Comparison of ENCODE assay signal across 8 mouse cellular contexts in the genomic region with DNA sequence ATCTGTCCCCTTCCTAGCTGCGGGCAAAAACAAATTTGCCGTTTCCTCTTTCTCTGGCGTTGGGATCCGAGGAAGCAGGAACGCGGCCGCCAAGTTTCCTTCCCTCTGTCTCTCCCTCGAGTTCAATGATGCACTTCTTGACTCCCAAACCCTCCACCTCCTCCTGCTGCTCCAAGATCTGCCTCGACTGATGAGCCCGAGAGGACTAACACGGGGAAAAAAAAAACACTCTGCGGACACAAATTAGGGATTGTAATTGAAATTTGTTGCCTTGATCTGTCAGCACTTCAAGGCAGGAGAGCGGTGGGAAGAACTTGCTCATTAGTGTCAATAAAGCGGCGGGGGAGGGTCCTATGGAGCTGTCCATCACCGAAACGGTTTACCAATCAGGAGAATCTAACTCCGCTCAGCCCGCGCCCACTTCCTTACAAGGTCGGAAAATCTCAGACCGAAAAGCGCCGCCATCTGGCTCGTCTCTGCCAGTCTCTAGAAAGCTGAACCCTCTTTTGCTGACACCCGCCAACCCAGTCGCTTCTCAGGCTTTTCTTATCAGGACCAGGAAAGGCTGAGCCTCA. TPM values are rescaled to one million over a fixed set of nuclear protein-coding genes. Genes with fewer than 3 reads are reported as not detected.
DNase-seq lines count a peak whose midpoint lies in the region; ATAC-seq and TF ChIP-seq lines count a peak whose summit lies in the region.

A gene (minus strand): TSS at position 300 of the 575 bp plus-strand sequence.

- TF ChIP-seq CTCF in cortical plate, adult 2 months (IDR thresholded peaks at IDR 0.05; ENCODE audit: extremely low read depth, insufficient read depth, low read length): no peak

- H3K36me3 ChIP-seq in neural tube, embryonic 15.5 days: no peaks in the 10 kb centered on the region

- no peak for ATAC-seq in neural tube, embryonic 15.5 days (ENCODE audit: low FRiP score)

- H3K4me2 ChIP-seq in neural tube, embryonic 15.5 days: peak within 1 kb of the TSS; percentile 70

- DNase-seq in ovary, postnatal 36 days (ENCODE audit: low spot score): peak; percentile 44
- DNase-seq in ovary, adult 18-20 months (ENCODE audit: low spot score): no peak
- peak; percentile 73 to 87 for DNase-seq in gastrocnemius, postnatal 4 days (ENCODE audit: low spot score in 2 of 2)
- peak; percentile 26 for DNase-seq in induced T-regulatory cell, adult 2 months (ENCODE audit: low read depth)
- DNase-seq in lung, adult 18-20 months: peak; percentile 35 to 53
- no peak for DNase-seq in thymus, postnatal 14 days

- no peak within 1 kb of the TSS for H3K27ac ChIP-seq in cortical plate, adult 2 months (ENCODE audit: insufficient read depth, low read length)
- H3K27ac ChIP-seq in neural tube, embryonic 15.5 days (replicated peaks): no peak within 1 kb of the TSS

- peaks cover 70% of the 10 kb centered on the region for H3K27me3 ChIP-seq in neural tube, embryonic 15.5 days (replicated peaks)

- 0 out of 2 replicates have a peak within 1 kb of the TSS, but pooled peaks have one; percentile 17 for H3K9ac ChIP-seq in neural tube, embryonic 15.5 days (replicated peaks)

- H3K4me3 ChIP-seq in cortical plate, adult 2 months (ENCODE audit: insufficient read depth, low read length): peak within 1 kb of the TSS; percentile 16; the same call in 1 of the 2 replicates
- H3K4me3 ChIP-seq in neural tube, embryonic 15.5 days (replicated peaks): peak within 1 kb of the TSS; percentile 40

- TF ChIP-seq POLR2A in cortical plate, adult 2 months (IDR thresholded peaks at IDR 0.05; ENCODE audit: extremely low read depth, insufficient read depth, low read length): no peak

- WGBS in neural tube, embryonic 15.5 days: under 1% methylated on average over 27 of the region's 27 CpGs

- no peaks in the 10 kb centered on the region for H3K4me1 ChIP-seq in cortical plate, adult 2 months (ENCODE audit: control insufficient read depth, insufficient read depth, low read length)
- H3K4me1 ChIP-seq in neural tube, embryonic 15.5 days: peaks cover 20% of the 10 kb centered on the region

- no peaks in the 10 kb centered on the region for H3K9me3 ChIP-seq in neural tube, embryonic 15.5 days (replicated peaks)

RNA-seq across cellular contexts. Expression of the gene that starts here (rescaled TPM):
- 1.7 and 1.8 TPM in 2 replicates for polyA plus RNA-seq in cortical plate, adult 2 months (2012; rRNA removed)
- total RNA-seq in gastrocnemius, postnatal 4 days (2021): 1 to 10 TPM; 5.8 to 8.9 TPM
- polyA plus RNA-seq in neural tube, embryonic 15.5 days (2015; fragmentation: Nextera tagmentation; extraction: Ambion mirVana): 0.87 and 0.98 TPM in 2 replicates

Comparison
In these comparisons a context has a peak if more than half of its experiments do, and no peak if none do; other contexts are left out.
1. DNase-seq: peak in ovary, postnatal 36 days (single experiment), gastrocnemius, postnatal 4 days (2 of 2), induced T-regulatory cell, adult 2 months (single experiment) and lung, adult 18-20 months (2 of 2); none in ovary, adult 18-20 months (single experiment) and thymus, postnatal 14 days (single experiment).